Mouse (Mus musculus) heart, postnatal 0 days (tissue): ENCODE results near the gene Ano9. TPM values are rescaled to one million over a fixed set of nuclear protein-coding genes. Genes with fewer than 3 reads are reported as not detected.

Source experiments
- ATAC-seq: fragments of 200-750 bp; cut with Nextera tagmentation; 2 replicates; pipeline ENCODE4 v1.8.0; 2017; ENCODE audit warnings: low read depth, moderate number of reproducible peaks, moderate library complexity; ENCODE audit not compliant: insufficient read depth
- DNase-seq: peaks from one replicate; pipeline ENCODE4 v3.0.0-alpha.2; 2016; ENCODE audit warnings: low spot score
- H3K27ac ChIP-seq: fragments of 300-500 bp; sonication (generic); 2 replicates; pipeline ENCODE4 v1.5.1; 2014; ENCODE audit warnings: low read depth, mild to moderate bottlenecking
- H3K27me3 ChIP-seq: fragments of 300-500 bp; sonication (generic); 2 replicates; pipeline ENCODE4 v1.6.1; 2014; ENCODE audit warnings: low read length, mixed read lengths; ENCODE audit not compliant: control insufficient read depth, insufficient read depth
- H3K36me3 ChIP-seq: fragments of 300-500 bp; sonication (generic); replicated peaks from 2 replicates; pipeline ENCODE4 v1.6.1; 2014; ENCODE audit warnings: low read length, mixed read lengths; ENCODE audit not compliant: control insufficient read depth, insufficient read depth
- H3K4me1 ChIP-seq: fragments of 300-500 bp; sonication (generic); 2 replicates; pipeline ENCODE4 v1.6.1; 2014; ENCODE audit warnings: antibody characterized with exemption; ENCODE audit not compliant: control insufficient read depth, insufficient read depth
- H3K4me2 ChIP-seq: fragments of 300-500 bp; sonication (generic); 2 replicates; pipeline ENCODE4 v1.6.1; 2014; ENCODE audit warnings: low read depth, mild to moderate bottlenecking, low read length, moderate library complexity
- H3K4me3 ChIP-seq: fragments of 300-500 bp; sonication (generic); 2 replicates; pipeline ENCODE4 v1.5.1; 2014; ENCODE audit warnings: low read depth, low read length
- H3K9ac ChIP-seq: fragments of 300-500 bp; sonication (generic); replicated peaks from 2 replicates; pipeline ENCODE4 v1.6.1; 2014; ENCODE audit warnings: low read depth, low read length, mixed read lengths
- H3K9me3 ChIP-seq: fragments of 300-500 bp; sonication (generic); replicated peaks from 2 replicates; pipeline ENCODE4 v1.6.1; 2016; ENCODE audit warnings: low read length; ENCODE audit not compliant: control insufficient read depth
- CTCF ChIP-seq: IDR thresholded peaks from 2 replicates; pipeline ENCODE4 v1.5.1; 2016; ENCODE audit warnings: antibody characterized with exemption, control low read depth, low read depth
- EP300 ChIP-seq: IDR thresholded peaks from 2 replicates; pipeline ENCODE4 v1.6.1; 2016; ENCODE audit warnings: antibody characterized with exemption, low read depth
- WGBS: fragments of 180-500 bp; shearing (Covaris S2); extraction: QIAGEN DNeasy Blood & Tissue Kit; methylation state at CpG from one replicate; pipeline ENCODE4 v1.1.7; 2014; 5-methylcytosine and 5-hydroxymethylcytosine counted together
- polyA plus RNA-seq: library from polyadenylated mRNA; unstranded; fragments of >200 nt; fragmentation: Nextera tagmentation; extraction: Ambion mirVana; gene quantifications from 2 replicates; pipeline ENCODE4 v1.2.1, GENCODE M21; 2015
- total RNA-seq: library from RNA; depleted of rRNA; stranded (reverse); fragments of >200 nt; gene quantifications from 2 replicates; pipeline ENCODE4 v1.2.3, GENCODE M21; 2014; ENCODE audit warnings: low replicate concordance

Ano9 gene
- total and polyA plus RNA-seq, 2 experiments from 2014 or later: 0.04 TPM; not detected in 1

- Histone ChIP-seq H3K4me2 (peak overlapping the region; percentile 92), H3K4me3 (peak overlapping the region; percentile 80), H3K36me3 (peaks cover 24% of the 10 kb centered on the region), H3K27me3 (no peaks in the 10 kb centered on the region), H3K9ac (peak overlapping the region; percentile 72), H3K9me3 (no peaks in the 10 kb centered on the region), H3K4me1 (peaks cover 16% of the 10 kb centered on the region), H3K27ac (peak overlapping the region; percentile 28; the same call in 1 of the 2 replicates)
- ATAC-seq (no peak), DNase-seq (no peak)
- WGBS: 57% methylated on average over 12 of the region's 12 CpGs
- TF ChIP-seq CTCF: no peak
- no peak for TF ChIP-seq EP300
Observed at GRCm38 (mm10) chr7:141131904-141132755, 14.5 kb upstream of the Ano9 start.

GRCm38 (mm10) chr7:141131024-141131820 is 13.6 kb upstream of the Ano9 start:
- ATAC-seq: peak; percentile 99
- WGBS: under 1% methylated on average over 56 of the region's 59 CpGs
- DNase-seq: peak; percentile 88
- peak overlapping the region; percentile 80 for H3K4me3 ChIP-seq
- H3K4me1 ChIP-seq: peaks cover 16% of the 10 kb centered on the region
- H3K36me3 ChIP-seq: peaks cover 14% of the 10 kb centered on the region
- no peaks in the 10 kb centered on the region for H3K27me3 ChIP-seq
- H3K9ac ChIP-seq: peak overlapping the region; percentile 72
- peak overlapping the region; percentile 92 for H3K4me2 ChIP-seq
- no peaks in the 10 kb centered on the region for H3K9me3 ChIP-seq
- H3K27ac ChIP-seq: peak overlapping the region; percentile 53
- TF ChIP-seq EP300 (peak; percentile 61; the same call in 1 of the 2 replicates), CTCF (no peak)

- ATAC-seq (no peak), DNase-seq (no peak)
- WGBS: 2% methylated on average over 15 of the region's 15 CpGs
- H3K27ac ChIP-seq: peak overlapping the region; percentile 81
- peak overlapping the region; percentile 56 for H3K4me3 ChIP-seq
- no peaks in the 10 kb centered on the region for H3K9me3 ChIP-seq
- 0 out of 2 replicates have a peak, but pooled peaks cover 7% of the 10 kb centered on the region for H3K4me1 ChIP-seq
- no peaks in the 10 kb centered on the region for H3K27me3 ChIP-seq
- H3K36me3 ChIP-seq: no peaks in the 10 kb centered on the region
- peak overlapping the region; percentile 64 for H3K4me2 ChIP-seq
- H3K9ac ChIP-seq: peak overlapping the region; percentile 41; the same call in 1 of the 2 replicates
- TF ChIP-seq CTCF: no peak
- TF ChIP-seq EP300: no peak
Observed at GRCm38 (mm10) chr7:141123517-141123856, 5.9 kb upstream of the Ano9 start.

- TF ChIP-seq EP300 (no peak), CTCF (no peak)
- Histone ChIP-seq H3K4me1 (0 out of 2 replicates have a peak, but pooled peaks cover 7% of the 10 kb centered on the region), H3K9me3 (no peaks in the 10 kb centered on the region), H3K4me3 (peak overlapping the region; percentile 56), H3K9ac (peak overlapping the region; percentile 41; the same call in 1 of the 2 replicates), H3K4me2 (peak overlapping the region; percentile 64), H3K36me3 (no peaks in the 10 kb centered on the region), H3K27ac (peak overlapping the region; percentile 81), H3K27me3 (no peaks in the 10 kb centered on the region)
- peak; percentile 99 for ATAC-seq
- 2% methylated on average over 29 of the region's 29 CpGs for WGBS
- DNase-seq: peak; percentile 97
Observed at GRCm38 (mm10) chr7:141122689-141123516, 5.3 kb upstream of the Ano9 start.

GRCm38 (mm10) chr7:141122245-141122644 is 4.6 kb upstream of the Ano9 start, which contains the start of gene Ptdss2:
Gene Ptdss2 (plus strand): TSS chr7:141122382.
- TF ChIP-seq CTCF (no peak), EP300 (no peak)
- Histone ChIP-seq H3K4me3 (peak within 1 kb of the TSS; percentile 56), H3K9me3 (no peaks in the 10 kb centered on the region), H3K9ac (peak within 1 kb of the TSS; percentile 41; the same call in 1 of the 2 replicates), H3K27me3 (0 out of 2 replicates have a peak, but pooled peaks cover 5% of the 10 kb centered on the region), H3K4me1 (0 out of 2 replicates have a peak, but pooled peaks cover 7% of the 10 kb centered on the region), H3K4me2 (peak within 1 kb of the TSS; percentile 64), H3K36me3 (no peaks in the 10 kb centered on the region), H3K27ac (peak within 1 kb of the TSS; percentile 81)
- no peak for ATAC-seq
- WGBS: 32% methylated on average over 14 of the region's 14 CpGs
- DNase-seq: no peak
